ENCODE assay signal across 7 mouse cellular contexts in genomic region chr7:100932481-100933007, GRCm38 (mm10). TPM values are rescaled to one million over a fixed set of nuclear protein-coding genes. Genes with fewer than 3 reads are reported as not detected.
A peak's percentile ranks its signal among the peaks of the same experiment; 100 is the strongest.
DNase-seq lines count a peak whose midpoint lies in the region; ATAC-seq and TF ChIP-seq lines count a peak whose summit lies in the region.

No protein-coding gene starts in this region.

- H3K36me3 ChIP-seq in limb, embryonic 15.5 days, result peaks cover 6% of the 10 kb centered on the region; the same call in 1 of the 2 replicates
- H3K36me3 ChIP-seq in midbrain, postnatal 0 days (ENCODE audit: insufficient read depth, low read length), result no peaks in the 10 kb centered on the region

- no peaks in the 10 kb centered on the region for H3K9me3 ChIP-seq in limb, embryonic 15.5 days
- H3K9me3 ChIP-seq in midbrain, postnatal 0 days (ENCODE audit: low read length), result no peaks in the 10 kb centered on the region

- ATAC-seq in limb, embryonic 15.5 days (ENCODE audit: insufficient number of reproducible peaks, low FRiP score, low TSS enrichment, low read depth), result peak; percentile 90
- peak; percentile 64 for ATAC-seq in midbrain, postnatal 0 days (ENCODE audit: low FRiP score)

- peaks cover 38% of the 10 kb centered on the region for H3K4me1 ChIP-seq in limb, embryonic 15.5 days
- H3K4me1 ChIP-seq in midbrain, postnatal 0 days (ENCODE audit: insufficient read depth, low read length), result 0 out of 2 replicates have a peak, but pooled peaks cover 4% of the 10 kb centered on the region

- H3K4me3 ChIP-seq in limb, embryonic 15.5 days, result peak overlapping the region; percentile 81
- H3K4me3 ChIP-seq in midbrain, postnatal 0 days (ENCODE audit: low read depth, low read length), result peak overlapping the region; percentile 46

- no peaks in the 10 kb centered on the region for H3K27me3 ChIP-seq in limb, embryonic 15.5 days
- H3K27me3 ChIP-seq in midbrain, postnatal 0 days (ENCODE audit: insufficient read depth, low read length), result peaks cover 31% of the 10 kb centered on the region

- DNase-seq in adrenal gland, adult 2 months, result peak; percentile 92
- peak; percentile 87 for DNase-seq in embryo, embryonic 11.5 days (ENCODE audit: low read depth, low spot score)
- peak; percentile 99 for DNase-seq in heart, adult 11 months
- peak; percentile 95 for DNase-seq in kidney, adult 11 months
- DNase-seq in midbrain, postnatal 0 days (ENCODE audit: low spot score), result peak; percentile 84
- peak; percentile 57 to 83 for DNase-seq in spleen, postnatal 10 days (ENCODE audit: low spot score in 2 of 2)

- peak overlapping the region; percentile 99 for H3K27ac ChIP-seq in limb, embryonic 15.5 days
- H3K27ac ChIP-seq in midbrain, postnatal 0 days (ENCODE audit: low read depth, low read length), result no peak overlapping the region

- H3K9ac ChIP-seq in limb, embryonic 15.5 days, result 0 out of 2 replicates have a peak overlapping the region, but pooled peaks have one; percentile 84
- H3K9ac ChIP-seq in midbrain, postnatal 0 days (replicated peaks; ENCODE audit: low read length, poor library complexity, severe bottlenecking), result 0 out of 2 replicates have a peak overlapping the region, but pooled peaks have one; percentile 50

- H3K4me2 ChIP-seq in limb, embryonic 15.5 days, result peak overlapping the region; percentile 87
- peak overlapping the region; percentile 81 for H3K4me2 ChIP-seq in midbrain, postnatal 0 days (ENCODE audit: low read depth, low read length, poor library complexity, severe bottlenecking)

- WGBS in limb, embryonic 15.5 days, result 1% methylated on average over 27 of the region's 27 CpGs
- WGBS in midbrain, postnatal 0 days, result under 1% methylated on average over 26 of the region's 27 CpGs

- TF ChIP-seq CTCF in midbrain, postnatal 0 days (IDR thresholded peaks at IDR 0.05), result peak; percentile 81

RNA-seq across cellular contexts. Expression of gene Arhgef17, which starts 0.6 kb away (rescaled TPM):
- total RNA-seq in adrenal gland, adult 2 months (2021), result 10 to 100 TPM; 76.4 to 81.7 TPM
- polyA plus RNA-seq in adrenal gland, adult 2 months (2012; rRNA removed), result 99.6 and 118 TPM in 2 replicates
- 8.0 and 8.5 TPM in 2 replicates for polyA plus RNA-seq in limb, embryonic 15.5 days (2015; fragmentation: Nextera tagmentation; extraction: Ambion mirVana)
- 77.6 and 89.1 TPM in 2 replicates for total RNA-seq in midbrain, postnatal 0 days (2014; rRNA removed)
- polyA plus RNA-seq in midbrain, postnatal 0 days (2015; fragmentation: Nextera tagmentation; extraction: Ambion mirVana), result 16.3 and 16.7 TPM in 2 replicates

RNA-seq across cellular contexts. Expression of gene P2ry6, which starts 41.9 kb away (rescaled TPM):
- total RNA-seq in adrenal gland, adult 2 months (2021), result 10 to 100 TPM in 1 of 2 experiments, 1 to 10 TPM in 1; 5.3 to 12.6 TPM
- 32.3 and 34.3 TPM in 2 replicates for polyA plus RNA-seq in adrenal gland, adult 2 months (2012; rRNA removed)
- 6.0 and 7.9 TPM in 2 replicates for polyA plus RNA-seq in limb, embryonic 15.5 days (2015; fragmentation: Nextera tagmentation; extraction: Ambion mirVana)
- total RNA-seq in midbrain, postnatal 0 days (2014; rRNA removed), result 2.0 and 4.3 TPM in 2 replicates
- 2.7 and 3.3 TPM in 2 replicates for polyA plus RNA-seq in midbrain, postnatal 0 days (2015; fragmentation: Nextera tagmentation; extraction: Ambion mirVana)
